Mouse (Mus musculus) testis, adult 2 months (tissue): ENCODE results near the gene Sec31a.

ENCODE experiments used
- CTCF ChIP-seq: fragments of 200-500 bp; IDR thresholded peaks from 2 replicates; pipeline ENCODE4 v1.5.1; 2012; ENCODE audit warnings: low read depth, mild to moderate bottlenecking, inconsistent platforms, low read length, moderate library complexity; ENCODE audit not compliant: control insufficient read depth, insufficient read depth, insufficient replicate concordance
- POLR2A ChIP-seq: fragments of 200-500 bp; IDR thresholded peaks from 2 replicates; pipeline ENCODE4 v1.6.1; 2012; ENCODE audit warnings: low read depth, mild to moderate bottlenecking, inconsistent platforms, low read length, moderate library complexity; ENCODE audit not compliant: control insufficient read depth

GRCm38 (mm10) chr5:100424252-100424651 is 8.2 kb upstream of the Sec31a start:
- TF ChIP-seq POLR2A (no peak), CTCF (no peak)
